Mouse (Mus musculus) adrenal gland, postnatal 10 days (tissue): ENCODE data around the gene Denr. TPM values are rescaled to one million over a fixed set of nuclear protein-coding genes. Genes with fewer than 3 reads are reported as not detected.

Experiments used
- DNase-seq: peaks from one replicate; pipeline ENCODE4 v3.0.0; 2021; ENCODE audit warnings: mixed read lengths
- total RNA-seq, 2 experiments: library from RNA; stranded (reverse); gene quantifications; 2 replicates each; pipeline ENCODE4 v1.2.3; 2021

The Denr gene
- total RNA-seq, 2 experiments from 2014 or later: 68.0 to 74.5 TPM

DNA sequence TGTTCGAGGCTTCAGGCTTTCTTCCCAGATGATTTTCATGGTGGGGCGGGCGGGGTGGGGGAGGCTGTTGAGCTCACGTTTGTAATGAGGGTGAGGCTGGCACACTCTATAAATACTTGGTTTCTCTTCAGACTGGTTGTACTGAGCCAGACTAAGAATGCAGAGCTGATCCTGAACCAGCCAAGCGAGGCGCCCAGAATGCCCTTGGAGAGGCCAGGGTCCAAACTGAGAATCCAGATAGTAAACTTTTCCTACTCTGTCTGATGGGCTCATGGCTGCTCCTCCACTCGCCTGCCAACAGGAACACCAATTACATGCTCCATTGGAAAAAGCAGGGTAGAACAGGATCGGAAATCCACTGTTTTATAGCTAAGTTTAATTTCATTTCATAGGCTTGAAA is 62.2 kb downstream of the Denr start:
- DNase-seq: no peak

DNA sequence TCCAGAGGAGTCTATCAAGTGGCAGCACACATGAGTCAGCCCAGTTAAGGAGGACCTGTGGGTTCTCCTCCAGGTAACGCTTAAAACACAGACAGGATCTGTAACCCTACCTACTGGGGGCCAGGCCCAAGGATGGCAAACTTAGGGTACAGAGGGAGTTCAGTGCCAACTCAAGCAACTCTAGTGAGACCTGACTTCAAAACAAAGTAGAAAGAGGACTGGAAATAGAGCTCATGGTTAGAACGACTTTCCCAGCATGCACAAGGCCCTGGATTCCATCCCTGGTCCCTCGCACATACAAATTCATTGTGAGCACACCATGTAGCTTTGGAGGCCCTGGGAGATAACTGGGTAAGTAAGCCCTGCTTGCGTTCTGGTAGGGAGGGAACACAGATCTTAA is 63.6 kb downstream of the Denr start:
- DNase-seq: no peak

DNA sequence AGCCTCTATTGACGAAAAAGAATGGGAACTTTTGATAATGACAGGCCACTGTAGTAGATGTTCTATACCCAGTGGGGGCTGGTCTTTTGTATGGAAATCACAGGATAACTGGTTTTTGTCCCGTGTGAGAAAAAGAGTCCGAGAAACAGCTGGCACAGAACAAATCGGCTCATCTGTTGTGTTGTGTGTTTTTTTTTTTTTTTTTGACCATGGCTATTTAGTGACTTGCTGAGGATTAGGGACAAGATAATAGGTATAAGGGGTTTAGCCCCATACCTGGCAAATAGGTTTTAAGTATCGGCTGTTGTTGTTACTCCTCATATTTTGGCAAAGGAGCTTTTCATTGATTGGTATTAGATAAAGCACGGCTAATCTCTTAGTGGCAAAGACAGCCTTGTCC is 65.5 kb downstream of the Denr start:
- no peak for DNase-seq

DNA sequence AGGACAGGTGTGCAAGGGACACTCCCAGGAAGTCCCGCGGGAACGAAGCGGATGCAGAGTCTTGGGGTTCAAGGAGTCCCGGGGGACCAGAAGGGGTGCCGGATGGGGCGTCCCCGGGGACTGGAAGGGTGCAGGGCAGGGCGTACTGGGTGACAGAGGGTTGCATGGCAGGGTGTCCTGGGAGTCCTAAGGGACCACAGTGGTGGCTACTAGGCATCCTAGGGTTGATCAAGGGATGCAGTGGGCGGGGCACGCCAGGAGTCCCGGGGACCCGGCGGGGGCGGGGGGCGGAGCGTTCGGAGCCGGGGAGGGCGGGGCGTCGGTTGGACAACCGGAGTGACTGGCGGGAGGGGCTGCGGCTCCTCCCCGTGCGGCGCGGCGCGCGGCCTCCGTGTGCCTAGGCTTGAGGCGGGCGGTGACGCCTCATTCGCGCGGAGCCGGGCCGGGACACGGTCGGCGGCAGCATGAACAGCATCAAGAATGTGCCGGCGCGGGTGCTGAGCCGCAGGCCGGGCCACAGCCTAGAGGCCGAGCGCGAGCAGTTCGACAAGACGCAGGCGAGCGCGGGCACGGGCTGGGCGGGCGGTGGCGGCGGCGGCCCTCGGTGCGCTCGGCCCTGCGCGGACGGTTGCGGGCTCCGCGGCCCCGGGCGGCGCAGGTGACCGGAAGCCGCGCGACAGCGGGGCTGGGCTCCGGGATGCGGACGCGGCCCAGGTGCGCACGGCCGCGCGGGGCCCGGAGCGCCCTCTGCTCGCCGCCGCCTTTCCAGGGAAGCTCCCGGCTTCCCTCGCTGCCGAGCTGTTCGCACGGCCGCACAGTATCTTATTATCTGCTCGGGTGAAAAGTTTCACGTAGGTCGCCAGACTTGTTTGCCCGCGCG is 66.6 kb downstream of the Denr start, which contains the start of gene Hip1r:
TSS of gene Hip1r (plus strand) at position 330 of the 880 bp plus-strand sequence.
- DNase-seq: peak; percentile 90

DNA sequence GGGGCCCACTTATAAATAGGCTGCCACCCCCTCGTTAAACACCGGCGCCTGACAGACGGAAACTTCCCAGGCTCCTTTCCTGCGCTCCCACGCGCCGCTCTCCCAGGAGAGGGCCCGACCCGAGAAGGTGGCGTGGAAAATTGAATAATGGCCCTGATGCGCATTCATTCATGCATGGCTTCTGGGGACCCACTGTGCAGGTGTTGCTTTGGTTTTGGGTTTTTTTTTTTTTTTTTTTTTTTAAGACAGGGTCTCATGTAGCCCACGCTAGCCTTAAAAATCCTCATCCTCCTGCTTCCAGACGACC is 67.2 kb downstream of the Denr start:
- no peak for DNase-seq

DNA sequence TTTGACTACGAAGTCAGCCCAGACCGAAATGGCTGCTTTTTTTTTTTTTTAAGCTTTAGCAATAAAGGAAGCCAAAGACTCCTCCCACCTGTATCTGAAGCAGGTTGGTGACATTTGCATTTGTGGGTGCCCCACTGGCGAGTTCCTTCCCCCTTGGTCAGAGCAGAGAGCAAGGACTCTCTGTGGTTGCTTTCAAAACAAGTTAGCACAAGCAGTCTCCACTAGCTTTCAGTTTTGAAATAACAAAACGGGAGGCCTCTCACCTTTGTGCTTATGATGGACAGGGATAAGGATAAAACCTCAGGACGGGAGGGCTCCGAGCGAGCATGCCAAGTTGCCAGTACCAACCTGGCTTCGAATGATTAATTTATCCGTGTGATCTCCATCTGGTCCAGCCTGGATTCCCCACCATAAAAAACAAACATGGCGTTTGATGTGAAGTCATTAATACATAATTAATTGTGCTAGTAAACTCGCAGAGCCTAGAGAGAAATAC is 67.7 kb downstream of the Denr start:
- DNase-seq: no peak

DNA sequence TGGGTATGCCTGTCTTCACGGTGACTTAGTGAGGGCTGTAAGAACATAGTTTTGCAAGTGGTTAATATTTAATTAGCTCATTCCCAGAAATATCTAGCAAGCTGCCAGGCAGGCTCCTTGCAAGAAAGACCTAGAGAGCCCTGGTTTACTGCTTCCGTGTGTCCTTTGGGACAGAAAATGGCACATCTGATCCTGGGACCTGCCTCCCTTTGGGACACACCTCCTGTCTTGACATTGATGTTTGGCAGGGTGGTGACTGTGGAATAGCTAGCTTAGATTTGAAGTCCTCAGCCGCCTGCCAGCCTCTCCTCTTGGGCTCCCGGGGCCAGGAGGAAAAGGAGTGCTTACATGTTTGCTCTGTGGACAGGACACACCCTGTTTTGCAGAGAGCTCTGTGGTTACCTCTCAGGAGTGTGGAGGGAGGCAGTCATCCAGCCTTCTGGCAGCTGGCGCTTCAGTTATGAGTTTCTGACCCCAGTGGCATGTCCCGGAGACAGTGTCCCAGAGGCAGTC is 68.7 kb downstream of the Denr start:
- no peak for DNase-seq

DNA sequence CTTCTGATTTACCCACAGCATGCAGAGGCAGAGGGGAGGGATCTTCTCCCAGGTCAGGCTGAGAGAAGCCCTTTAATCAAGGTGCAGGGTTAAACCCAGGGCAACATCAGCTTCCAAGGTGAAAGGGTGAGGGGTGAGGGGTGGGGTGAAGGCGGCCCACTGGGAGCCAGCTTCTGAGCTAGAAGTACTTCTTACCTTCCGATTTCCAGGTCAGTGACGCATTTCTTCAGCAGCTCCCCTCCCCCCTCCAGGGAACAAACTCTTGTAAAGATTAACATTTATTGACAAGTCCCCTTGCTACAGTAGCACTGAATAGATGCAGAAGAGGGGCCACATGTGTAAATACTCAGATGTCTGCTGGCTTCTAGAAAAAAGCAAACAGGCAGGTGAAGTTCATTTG is 70.3 kb downstream of the Denr start:
- DNase-seq: no peak

DNA sequence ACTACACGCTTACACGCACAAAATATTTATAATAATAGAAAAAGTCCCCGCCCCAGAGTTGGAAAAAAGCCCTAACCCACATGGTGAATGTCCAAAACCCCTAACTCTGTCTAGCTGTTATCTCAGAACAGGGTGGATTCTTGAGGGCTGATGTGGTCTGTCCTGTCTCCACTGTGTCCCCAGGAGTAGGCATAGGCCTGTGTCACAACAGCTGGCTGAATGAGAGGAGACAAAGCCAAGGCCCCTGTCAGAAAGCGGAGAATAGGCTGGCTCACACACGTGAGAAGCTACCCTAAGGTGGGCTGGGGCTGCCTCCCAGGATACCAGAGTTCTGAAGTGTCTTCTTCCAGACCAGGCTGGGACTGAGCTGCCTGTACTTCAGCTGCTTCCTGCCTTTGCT is 71.2 kb downstream of the Denr start:
- no peak for DNase-seq

Other genes starting within 250 kb of the Denr start
- 10 to 100 TPM; 45.8 to 60.2 TPM for gene Clip1, start 222.6 kb upstream of the Denr start, total RNA-seq
- 10 to 100 TPM; 39.7 to 54.2 TPM for gene Zcchc8, start 186.1 kb upstream of the Denr start, total RNA-seq
- gene Rsrc2, start 157.8 kb upstream of the Denr start, total RNA-seq: 10 to 100 TPM; 63.7 to 76.4 TPM
- gene Kntc1, start 157.5 kb upstream of the Denr start, total RNA-seq: 10 to 100 TPM in 1 of 2 experiments, 1 to 10 TPM in 1; 8.0 to 12.9 TPM
- gene Hcar2, start 41.7 kb upstream of the Denr start, total RNA-seq: 1 to 10 TPM; 1.4 to 2.3 TPM
- gene Hcar1, start 27.2 kb upstream of the Denr start, total RNA-seq: 10 to 100 TPM in 1 of 2 experiments, 1 to 10 TPM in 1; 8.1 to 17.5 TPM
- not detected for gene Gm43518, start 20.2 kb downstream of the Denr start, total RNA-seq
- 1 to 10 TPM; 3.2 to 7.6 TPM for gene Ccdc62, start 23.5 kb downstream of the Denr start, total RNA-seq
- gene Hip1r, start 66.5 kb downstream of the Denr start, total RNA-seq: 10 to 100 TPM; 18.2 to 22.5 TPM
- 10 to 100 TPM; 41.1 to 58.1 TPM for gene Vps37b, start 125.1 kb downstream of the Denr start, total RNA-seq
- gene Abcb9, start 188.6 kb downstream of the Denr start, total RNA-seq: 10 to 100 TPM in 1 of 2 experiments, 1 to 10 TPM in 1; 9.9 to 13.4 TPM
- 10 to 100 TPM; 31.1 to 36.6 TPM for gene Ogfod2, start 205.1 kb downstream of the Denr start, total RNA-seq
- 10 to 100 TPM; 56.0 to 58.1 TPM for gene Arl6ip4, start 208.9 kb downstream of the Denr start, total RNA-seq